Mouse (Mus musculus): Measurements from ENCODE around the gene Sertad4. TPM values are rescaled to one million over a fixed set of nuclear protein-coding genes. Genes with fewer than 3 reads are reported as not detected.

Gene Sertad4
- polyA plus RNA-seq, 1 experiment from 2014 or later, result 2.4 TPM

- Histone ChIP-seq H3K9me3 (ENCODE audit: control insufficient read depth, low read length) (no peaks in the 10 kb centered on the region), H3K4me3 (ENCODE audit: low read length) (no peak overlapping the region), H3K27ac (ENCODE audit: low read length) (no peak overlapping the region), H3K4me2 (ENCODE audit: low read depth, low read length) (no peak overlapping the region), H3K27me3 (replicated peaks; ENCODE audit: control insufficient read depth, insufficient read depth, low read length) (no peaks in the 10 kb centered on the region), H3K36me3 (ENCODE audit: control insufficient read depth, insufficient read depth, low read length) (no peaks in the 10 kb centered on the region), H3K9ac (ENCODE audit: low read depth, low read length) (no peak overlapping the region), H3K4me1 (ENCODE audit: control insufficient read depth, insufficient read depth, low read length) (0 out of 2 replicates have a peak, but pooled peaks cover 18% of the 10 kb centered on the region)
- 76% methylated on average over 8 of the region's 8 CpGs for WGBS
- ATAC-seq, result no peak
Observed at GRCm38 (mm10) chr1:192800338-192800737, 55.2 kb downstream of the Sertad4 start.

- ATAC-seq, result no peak
- H3K9ac ChIP-seq (ENCODE audit: low read depth, low read length), result no peak overlapping the region
- H3K4me2 ChIP-seq (ENCODE audit: low read depth, low read length), result no peak overlapping the region
- no peak overlapping the region for H3K4me3 ChIP-seq (ENCODE audit: low read length)
- H3K9me3 ChIP-seq (ENCODE audit: control insufficient read depth, low read length), result no peaks in the 10 kb centered on the region
- H3K36me3 ChIP-seq (ENCODE audit: control insufficient read depth, insufficient read depth, low read length), result no peaks in the 10 kb centered on the region
- 56% methylated on average over 10 of the region's 10 CpGs for WGBS
- H3K27me3 ChIP-seq (replicated peaks; ENCODE audit: control insufficient read depth, insufficient read depth, low read length), result no peaks in the 10 kb centered on the region
- 0 out of 2 replicates have a peak, but pooled peaks cover 18% of the 10 kb centered on the region for H3K4me1 ChIP-seq (ENCODE audit: control insufficient read depth, insufficient read depth, low read length)
- H3K27ac ChIP-seq (ENCODE audit: low read length), result peak overlapping the region; percentile 81
Observed at GRCm38 (mm10) chr1:192799165-192799991, 56.2 kb downstream of the Sertad4 start.

- Histone ChIP-seq H3K4me3 (ENCODE audit: low read length) (no peak overlapping the region), H3K4me1 (ENCODE audit: control insufficient read depth, insufficient read depth, low read length) (0 out of 2 replicates have a peak, but pooled peaks cover 18% of the 10 kb centered on the region), H3K27ac (ENCODE audit: low read length) (peak overlapping the region; percentile 81), H3K36me3 (ENCODE audit: control insufficient read depth, insufficient read depth, low read length) (no peaks in the 10 kb centered on the region), H3K27me3 (replicated peaks; ENCODE audit: control insufficient read depth, insufficient read depth, low read length) (no peaks in the 10 kb centered on the region), H3K9ac (ENCODE audit: low read depth, low read length) (no peak overlapping the region), H3K9me3 (ENCODE audit: control insufficient read depth, low read length) (no peaks in the 10 kb centered on the region), H3K4me2 (ENCODE audit: low read depth, low read length) (no peak overlapping the region)
- peak; percentile 78 for ATAC-seq
- 49% methylated on average over 16 of the region's 16 CpGs for whole genome bisulfite sequencing
Observed at GRCm38 (mm10) chr1:192798212-192799164, 57.1 kb downstream of the Sertad4 start.

- Histone ChIP-seq H3K27me3 (replicated peaks; ENCODE audit: control insufficient read depth, insufficient read depth, low read length) (no peaks in the 10 kb centered on the region), H3K9ac (ENCODE audit: low read depth, low read length) (no peak overlapping the region), H3K4me3 (ENCODE audit: low read length) (no peak overlapping the region), H3K9me3 (ENCODE audit: control insufficient read depth, low read length) (no peaks in the 10 kb centered on the region), H3K27ac (ENCODE audit: low read length) (no peak overlapping the region), H3K4me1 (ENCODE audit: control insufficient read depth, insufficient read depth, low read length) (peaks cover 20% of the 10 kb centered on the region; the same call in 1 of the 2 replicates), H3K4me2 (ENCODE audit: low read depth, low read length) (no peak overlapping the region), H3K36me3 (ENCODE audit: control insufficient read depth, insufficient read depth, low read length) (no peaks in the 10 kb centered on the region)
- WGBS, result 77% methylated on average over 3 of the region's 3 CpGs
- ATAC-seq, result no peak
Observed at GRCm38 (mm10) chr1:192797011-192797274, 58.6 kb downstream of the Sertad4 start.

- Histone ChIP-seq H3K9ac (ENCODE audit: low read depth, low read length) (no peak overlapping the region), H3K36me3 (ENCODE audit: control insufficient read depth, insufficient read depth, low read length) (no peaks in the 10 kb centered on the region), H3K27me3 (replicated peaks; ENCODE audit: control insufficient read depth, insufficient read depth, low read length) (no peaks in the 10 kb centered on the region), H3K27ac (ENCODE audit: low read length) (peak overlapping the region; percentile 55; the same call in 1 of the 2 replicates), H3K4me2 (ENCODE audit: low read depth, low read length) (no peak overlapping the region), H3K9me3 (ENCODE audit: control insufficient read depth, low read length) (no peaks in the 10 kb centered on the region), H3K4me1 (ENCODE audit: control insufficient read depth, insufficient read depth, low read length) (peaks cover 26% of the 10 kb centered on the region), H3K4me3 (ENCODE audit: low read length) (no peak overlapping the region)
- no peak for ATAC-seq
- 21% methylated on average over 14 of the region's 21 CpGs for WGBS
Observed at GRCm38 (mm10) chr1:192796201-192797010, 59.1 kb downstream of the Sertad4 start.

GRCm38 (mm10) chr1:192794957-192795745, 60.4 kb downstream of the Sertad4 start:
- peaks cover 23% of the 10 kb centered on the region for H3K4me1 ChIP-seq (ENCODE audit: control insufficient read depth, insufficient read depth, low read length)
- no peak overlapping the region for H3K9ac ChIP-seq (ENCODE audit: low read depth, low read length)
- H3K27ac ChIP-seq (ENCODE audit: low read length), result no peak overlapping the region
- H3K4me3 ChIP-seq (ENCODE audit: low read length), result no peak overlapping the region
- H3K9me3 ChIP-seq (ENCODE audit: control insufficient read depth, low read length), result no peaks in the 10 kb centered on the region
- H3K36me3 ChIP-seq (ENCODE audit: control insufficient read depth, insufficient read depth, low read length), result no peaks in the 10 kb centered on the region
- no peak for ATAC-seq
- no peaks in the 10 kb centered on the region for H3K27me3 ChIP-seq (replicated peaks; ENCODE audit: control insufficient read depth, insufficient read depth, low read length)
- no peak overlapping the region for H3K4me2 ChIP-seq (ENCODE audit: low read depth, low read length)
- 65% methylated on average over 9 of the region's 9 CpGs for WGBS

Other genes with a start within 250 kb of the Sertad4 start
- 8.8 and 9.6 TPM in 2 replicates for gene Hhat, start 84.5 kb downstream of the Sertad4 start, polyA plus RNA-seq (2015; fragmentation: Nextera tagmentation; extraction: Ambion mirVana)
- 1.3 and 1.4 TPM in 2 replicates for gene Syt14, start 180.0 kb upstream of the Sertad4 start, polyA plus RNA-seq (2015; fragmentation: Nextera tagmentation; extraction: Ambion mirVana)

Data from intestine, embryonic 16.5 days (tissue).